Mouse (Mus musculus) heart, embryonic 16.5 days (tissue): ENCODE results near the gene Spaca9. TPM values are rescaled to one million over a fixed set of nuclear protein-coding genes. Genes with fewer than 3 reads are reported as not detected.

ENCODE experiments used
- ATAC-seq: fragments of 200-750 bp; cut with Nextera tagmentation; replicated peaks from 2 replicates; pipeline ENCODE4 v1.8.0; 2017; ENCODE audit warnings: moderate number of reproducible peaks; ENCODE audit not compliant: insufficient read depth, low FRiP score; ENCODE audit errors: extremely low read depth
- H3K27ac ChIP-seq: fragments of 300-500 bp; sonication (generic); 2 replicates; pipeline ENCODE4 v1.5.1; 2014; ENCODE audit warnings: mild to moderate bottlenecking, low read length, control low read depth, moderate library complexity
- H3K27me3 ChIP-seq: fragments of 300-500 bp; sonication (generic); 2 replicates; pipeline ENCODE4 v1.6.1; 2014; ENCODE audit warnings: low read length, mixed read lengths; ENCODE audit not compliant: control insufficient read depth, insufficient read depth
- H3K36me3 ChIP-seq: fragments of 300-500 bp; sonication (generic); 2 replicates; pipeline ENCODE4 v1.6.1; 2014; ENCODE audit not compliant: control insufficient read depth, insufficient read depth
- H3K4me1 ChIP-seq: fragments of 300-500 bp; sonication (generic); 2 replicates; pipeline ENCODE4 v1.6.1; 2014; ENCODE audit warnings: low read length, mixed read lengths; ENCODE audit not compliant: control insufficient read depth, insufficient read depth
- H3K4me2 ChIP-seq: fragments of 300-500 bp; sonication (generic); 2 replicates; pipeline ENCODE4 v1.6.1; 2014; ENCODE audit warnings: low read depth, mild to moderate bottlenecking, control low read depth, low read length
- H3K4me3 ChIP-seq: fragments of 300-500 bp; sonication (generic); 2 replicates; pipeline ENCODE4 v1.5.1; 2014; ENCODE audit warnings: mild to moderate bottlenecking, control low read depth, low read length
- H3K9ac ChIP-seq: fragments of 300-500 bp; sonication (generic); 2 replicates; pipeline ENCODE4 v1.6.1; 2014; ENCODE audit warnings: low read length, control low read depth
- H3K9me3 ChIP-seq: fragments of 300-500 bp; sonication (generic); replicated peaks from 2 replicates; pipeline ENCODE4 v1.6.1; 2016; ENCODE audit warnings: low read length; ENCODE audit not compliant: control insufficient read depth
- WGBS: fragments of 180-500 bp; shearing (Covaris S2); extraction: QIAGEN DNeasy Blood & Tissue Kit; methylation state at CpG from one replicate; pipeline ENCODE4 v1.1.7; 2014; 5-methylcytosine and 5-hydroxymethylcytosine counted together
- polyA plus RNA-seq: library from polyadenylated mRNA; unstranded; fragments of >200 nt; fragmentation: Nextera tagmentation; extraction: Ambion mirVana; gene quantifications from 2 replicates; pipeline ENCODE4 v1.2.1, GENCODE M21; 2015

Gene Spaca9
- polyA plus RNA-seq, 1 experiment from 2014 or later, result 0.96 TPM

DNA sequence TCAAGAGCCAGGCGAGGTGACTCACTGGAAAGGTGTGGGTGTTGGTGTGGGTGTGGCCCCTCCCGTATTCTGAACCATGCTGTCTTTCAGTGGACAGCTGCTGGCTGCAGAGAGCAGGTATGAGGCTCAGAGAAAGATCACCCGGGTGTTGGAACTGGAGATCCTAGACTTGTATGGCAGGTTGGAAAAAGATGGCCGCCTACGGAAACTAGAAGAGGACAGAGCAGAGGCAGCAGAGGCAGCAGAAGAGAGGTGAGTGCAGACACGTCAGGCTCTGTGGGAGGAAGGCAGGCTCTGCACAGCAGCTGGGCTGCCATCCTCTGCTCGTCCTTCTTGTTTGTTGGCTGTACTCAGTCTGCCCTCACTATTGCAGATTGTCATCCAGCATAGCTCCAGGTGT, 13.6 kb downstream of the Spaca9 start:
- Histone ChIP-seq H3K9ac (no peak overlapping the region), H3K4me3 (no peak overlapping the region), H3K36me3 (peaks cover 34% of the 10 kb centered on the region), H3K9me3 (no peaks in the 10 kb centered on the region), H3K27me3 (no peaks in the 10 kb centered on the region), H3K4me1 (no peaks in the 10 kb centered on the region), H3K4me2 (no peak overlapping the region), H3K27ac (no peak overlapping the region)
- ATAC-seq, result no peak
- WGBS, result 87% methylated on average over 7 of the region's 7 CpGs

DNA sequence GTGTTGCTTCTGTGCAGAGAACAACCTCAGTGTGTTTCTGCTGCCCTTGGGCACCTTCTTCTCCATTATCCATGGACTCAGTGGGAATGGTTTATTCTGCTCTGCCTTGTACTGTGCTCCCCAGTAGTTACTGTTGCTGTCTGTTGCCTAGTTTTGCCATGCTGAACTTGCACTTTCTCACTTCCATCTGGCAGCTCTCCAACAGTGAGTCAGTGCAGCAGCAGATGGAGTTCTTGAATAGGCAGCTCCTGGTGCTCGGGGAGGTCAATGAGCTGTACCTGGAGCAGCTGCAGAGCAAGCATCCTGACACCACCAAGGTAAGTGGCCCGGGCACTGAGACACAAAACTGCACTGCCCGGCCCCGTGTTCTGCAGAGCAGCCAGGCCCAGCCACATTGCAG, 17.8 kb downstream of the Spaca9 start:
- no peaks in the 10 kb centered on the region for H3K9me3 ChIP-seq
- 63% methylated on average over 4 of the region's 4 CpGs for WGBS

DNA sequence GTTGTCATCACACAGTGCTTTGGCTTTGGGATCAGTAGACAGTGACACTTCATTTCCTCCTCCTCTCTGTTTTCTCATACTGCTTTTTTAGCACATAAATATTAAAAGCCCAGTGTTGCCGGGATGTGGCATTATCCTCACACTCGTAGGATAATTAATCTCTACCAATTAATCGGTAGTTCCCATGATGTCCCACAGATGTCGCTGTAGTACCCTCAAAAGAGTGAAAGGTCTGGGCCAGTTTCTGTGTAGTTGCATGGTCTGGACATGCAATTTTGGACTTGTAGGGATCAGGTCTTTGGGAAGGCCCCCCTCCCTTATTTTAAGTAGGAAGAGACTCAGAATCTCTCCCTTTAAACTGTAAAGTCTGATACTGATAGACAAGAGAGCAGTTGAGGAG, 18.8 kb downstream of the Spaca9 start:
- H3K36me3 ChIP-seq, result peaks cover 49% of the 10 kb centered on the region
- ATAC-seq, result no peak
- no peak overlapping the region for H3K9ac ChIP-seq
- no peak overlapping the region for H3K27ac ChIP-seq
- no peaks in the 10 kb centered on the region for H3K4me1 ChIP-seq
- H3K27me3 ChIP-seq, result no peaks in the 10 kb centered on the region
- 45% methylated on average over 4 of the region's 4 CpGs for WGBS
- H3K4me3 ChIP-seq, result no peak overlapping the region
- no peaks in the 10 kb centered on the region for H3K9me3 ChIP-seq
- no peak overlapping the region for H3K4me2 ChIP-seq

More for the DNA sequence above, 17.8 kb downstream of the Spaca9 start:
- Histone ChIP-seq H3K9ac (no peak overlapping the region), H3K36me3 (peaks cover 46% of the 10 kb centered on the region), H3K4me2 (no peak overlapping the region), H3K27ac (no peak overlapping the region), H3K27me3 (no peaks in the 10 kb centered on the region), H3K4me3 (no peak overlapping the region), H3K4me1 (no peaks in the 10 kb centered on the region)
- no peak for ATAC-seq

DNA sequence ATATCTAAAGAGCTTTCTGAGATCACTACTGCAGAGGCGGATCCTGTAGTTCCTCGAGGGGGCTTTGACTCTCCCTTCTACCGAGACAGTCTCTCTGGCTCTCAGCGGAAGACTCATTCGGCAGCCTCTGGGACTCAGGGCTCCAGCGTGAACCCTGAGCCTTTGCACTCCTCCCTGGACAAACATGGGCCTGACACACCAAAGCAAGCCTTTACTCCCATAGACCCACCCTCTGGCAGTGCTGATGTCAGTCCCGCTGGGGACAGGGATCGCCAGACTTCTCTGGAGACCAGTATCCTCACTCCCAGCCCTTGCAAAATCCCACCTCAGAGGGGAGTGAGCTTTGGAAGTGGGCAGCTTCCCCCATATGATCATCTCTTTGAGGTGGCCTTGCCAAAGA, 23.5 kb downstream of the Spaca9 start:
- 93% methylated on average over 8 of the region's 8 CpGs for WGBS
- no peak overlapping the region for H3K27ac ChIP-seq
- H3K27me3 ChIP-seq, result no peaks in the 10 kb centered on the region
- no peak overlapping the region for H3K4me3 ChIP-seq
- H3K36me3 ChIP-seq, result peaks cover 54% of the 10 kb centered on the region
- no peak overlapping the region for H3K4me2 ChIP-seq
- no peaks in the 10 kb centered on the region for H3K9me3 ChIP-seq
- no peak overlapping the region for H3K9ac ChIP-seq
- no peak for ATAC-seq
- H3K4me1 ChIP-seq, result no peaks in the 10 kb centered on the region

DNA sequence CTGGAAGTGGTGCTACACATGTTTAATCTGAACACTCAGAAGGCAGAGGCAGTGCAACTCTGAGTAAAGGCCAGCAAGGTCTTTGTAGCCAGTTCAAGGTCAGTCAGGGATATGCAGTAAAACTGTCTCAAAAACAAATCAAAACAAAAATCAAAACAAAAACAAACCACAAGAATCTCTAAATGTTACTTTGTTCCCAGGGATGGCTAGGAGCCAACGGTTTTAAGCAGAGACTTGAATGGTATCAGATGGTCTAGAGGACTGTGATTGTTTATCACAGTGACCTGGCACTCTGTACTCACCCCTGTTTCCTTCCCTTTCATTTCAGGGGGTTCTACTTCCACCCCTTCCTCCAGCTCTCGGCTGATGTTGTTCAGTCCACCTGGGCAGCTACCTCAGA, 28.1 kb downstream of the Spaca9 start:
- H3K4me1 ChIP-seq, result no peaks in the 10 kb centered on the region
- no peak overlapping the region for H3K4me3 ChIP-seq
- H3K36me3 ChIP-seq, result peaks cover 46% of the 10 kb centered on the region
- no peak overlapping the region for H3K9ac ChIP-seq
- H3K27ac ChIP-seq, result no peak overlapping the region
- no peaks in the 10 kb centered on the region for H3K9me3 ChIP-seq
- H3K27me3 ChIP-seq, result no peaks in the 10 kb centered on the region
- no peak overlapping the region for H3K4me2 ChIP-seq
- 87% methylated on average over 2 of the region's 2 CpGs for WGBS
- no peak for ATAC-seq

DNA sequence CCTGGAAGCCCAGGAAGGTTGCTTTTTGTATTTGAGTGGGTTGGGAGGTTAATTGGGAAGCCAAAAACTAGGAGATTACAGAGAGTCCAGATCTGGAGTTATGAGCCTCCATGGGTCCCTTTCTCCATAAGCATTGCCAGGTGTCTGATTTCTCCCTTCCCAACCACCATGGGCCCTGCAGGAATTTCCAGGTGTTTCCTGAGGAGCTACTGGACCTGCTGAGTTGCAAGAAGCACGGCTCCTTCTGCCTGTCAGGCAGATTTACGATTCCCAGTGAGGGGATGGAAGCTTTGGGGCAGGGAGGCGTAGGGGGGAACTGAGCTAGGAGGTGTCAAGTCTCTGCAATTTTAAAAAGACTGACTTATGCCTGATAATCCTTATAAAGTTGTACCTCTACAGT, 33.7 kb downstream of the Spaca9 start:
- 78% methylated on average over 3 of the region's 3 CpGs for WGBS

DNA sequence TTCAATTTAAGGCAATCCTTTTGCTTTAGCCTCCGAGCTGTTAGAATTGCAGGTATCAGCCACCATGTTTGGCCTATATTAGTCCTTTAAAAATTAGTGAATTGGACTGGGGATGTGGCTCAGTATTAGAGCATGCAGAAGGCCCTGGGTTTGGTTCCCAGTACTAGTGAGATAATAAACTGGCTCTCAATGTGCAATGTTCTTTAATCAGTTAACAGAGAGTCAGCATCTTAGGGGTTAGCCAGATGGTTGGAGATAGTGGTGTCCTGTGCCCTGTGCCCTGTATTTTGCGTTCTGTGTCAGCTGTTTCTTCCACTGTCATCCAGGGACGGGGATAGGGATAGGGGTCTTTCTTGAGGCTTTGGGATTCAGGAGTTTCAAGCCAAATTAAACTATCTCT, 36.6 kb downstream of the Spaca9 start:
- Histone ChIP-seq H3K9ac (no peak overlapping the region), H3K9me3 (no peaks in the 10 kb centered on the region), H3K36me3 (peaks cover 35% of the 10 kb centered on the region), H3K27ac (no peak overlapping the region), H3K4me1 (no peaks in the 10 kb centered on the region), H3K4me3 (no peak overlapping the region), H3K27me3 (no peaks in the 10 kb centered on the region), H3K4me2 (no peak overlapping the region)
- ATAC-seq, result no peak
- 95% methylated on average over 3 of the region's 3 CpGs for WGBS

More for the DNA sequence above, 33.7 kb downstream of the Spaca9 start:
- no peak overlapping the region for H3K27ac ChIP-seq
- H3K27me3 ChIP-seq, result no peaks in the 10 kb centered on the region
- H3K9ac ChIP-seq, result no peak overlapping the region
- no peaks in the 10 kb centered on the region for H3K4me1 ChIP-seq
- ATAC-seq, result no peak
- H3K36me3 ChIP-seq, result peaks cover 23% of the 10 kb centered on the region
- no peaks in the 10 kb centered on the region for H3K9me3 ChIP-seq
- no peak overlapping the region for H3K4me3 ChIP-seq
- no peak overlapping the region for H3K4me2 ChIP-seq

DNA sequence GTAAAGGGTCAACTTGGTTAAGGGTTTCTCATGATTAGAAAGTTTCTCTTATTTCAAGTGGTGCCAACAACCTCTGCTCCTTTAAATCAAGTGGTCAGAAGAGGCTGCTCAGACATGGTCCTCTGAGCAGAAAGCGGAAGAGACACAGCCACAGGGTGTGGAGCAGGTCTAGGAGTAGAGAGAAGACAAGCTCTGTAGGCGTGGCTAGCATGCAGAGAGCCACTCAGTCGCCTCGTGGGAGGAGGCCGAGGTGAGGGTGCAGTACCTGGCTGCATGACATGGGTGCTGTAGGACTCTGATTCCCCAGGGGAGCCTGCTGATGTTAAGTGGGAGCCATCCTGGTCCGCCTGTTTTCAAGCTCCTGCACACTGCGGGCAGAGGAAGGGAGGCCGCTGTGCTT, 43.3 kb downstream of the Spaca9 start:
- H3K36me3 ChIP-seq, result peaks cover 34% of the 10 kb centered on the region
- ATAC-seq, result no peak
- 77% methylated on average over 8 of the region's 8 CpGs for WGBS
- H3K4me3 ChIP-seq, result no peak overlapping the region
- no peak overlapping the region for H3K4me2 ChIP-seq
- H3K27ac ChIP-seq, result no peak overlapping the region
- H3K4me1 ChIP-seq, result no peaks in the 10 kb centered on the region
- H3K9me3 ChIP-seq, result no peaks in the 10 kb centered on the region
- no peaks in the 10 kb centered on the region for H3K27me3 ChIP-seq
- no peak overlapping the region for H3K9ac ChIP-seq

DNA sequence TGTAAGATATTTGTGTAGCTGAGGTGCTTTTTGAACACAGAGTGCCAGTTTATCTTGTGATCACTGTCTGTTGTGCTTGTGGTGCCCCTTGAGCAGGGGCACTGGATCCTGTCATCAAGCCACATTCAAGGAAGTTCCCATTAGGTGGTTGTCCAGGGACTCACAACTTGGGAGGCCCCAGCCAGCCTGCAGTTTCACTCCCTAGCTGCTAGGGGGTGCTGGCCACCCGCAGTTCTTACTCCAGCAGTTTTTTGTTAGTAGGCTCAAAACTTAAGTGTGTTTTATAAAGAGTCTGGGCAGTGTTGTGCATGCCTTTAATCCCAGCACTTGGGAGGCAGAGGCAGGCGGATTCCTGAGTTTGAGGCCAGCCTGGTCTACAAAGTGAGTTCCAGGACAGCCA, 45.2 kb downstream of the Spaca9 start:
- peaks cover 20% of the 10 kb centered on the region for H3K36me3 ChIP-seq
- no peak overlapping the region for H3K4me3 ChIP-seq
- 66% methylated on average over 2 of the region's 2 CpGs for WGBS
- no peak overlapping the region for H3K9ac ChIP-seq
- H3K27ac ChIP-seq, result no peak overlapping the region
- no peak for ATAC-seq
- H3K4me2 ChIP-seq, result no peak overlapping the region
- H3K9me3 ChIP-seq, result no peaks in the 10 kb centered on the region
- no peaks in the 10 kb centered on the region for H3K27me3 ChIP-seq
- H3K4me1 ChIP-seq, result no peaks in the 10 kb centered on the region

DNA sequence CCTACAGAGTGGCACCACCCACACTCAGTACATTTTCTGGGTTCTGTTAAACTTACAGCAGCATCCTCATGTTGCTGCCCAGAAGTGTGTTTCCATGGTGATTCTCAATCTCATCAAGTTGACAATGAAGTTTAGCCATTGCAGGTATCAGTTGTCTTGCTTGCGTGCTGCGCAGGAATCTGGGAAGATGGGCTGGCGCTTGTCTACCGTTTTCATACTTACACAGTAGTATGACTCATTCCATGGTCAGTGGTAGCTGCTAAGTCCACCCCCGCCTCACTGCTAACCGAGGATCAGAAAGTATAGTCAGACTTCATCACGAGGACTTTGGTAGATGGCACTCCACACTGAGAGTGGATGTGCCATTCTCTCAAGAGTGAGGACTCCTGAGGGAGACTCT, 46.2 kb downstream of the Spaca9 start:
- no peak for ATAC-seq
- Histone ChIP-seq H3K27me3 (no peaks in the 10 kb centered on the region), H3K9me3 (no peaks in the 10 kb centered on the region), H3K4me3 (no peak overlapping the region), H3K36me3 (peaks cover 13% of the 10 kb centered on the region), H3K4me2 (no peak overlapping the region), H3K9ac (no peak overlapping the region), H3K27ac (no peak overlapping the region), H3K4me1 (no peaks in the 10 kb centered on the region)
- WGBS, result 95% methylated on average over 7 of the region's 7 CpGs
